Mouse (Mus musculus) forebrain, embryonic 10.5 days (tissue): Measurements from ENCODE around the gene Cldn10. TPM values are rescaled to one million over a fixed set of nuclear protein-coding genes. Genes with fewer than 3 reads are reported as not detected.
"Not testable (repeated sequence)": the region's sequence is repeated elsewhere in the genome, so short reads cannot be mapped to it uniquely, and the experiment has no call there.

Source experiments
- DNase-seq: peaks from one replicate; pipeline ENCODE4 v3.0.0-alpha.2; 2017; ENCODE audit warnings: low spot score; ENCODE audit errors: extremely low spot score
- H3K27ac ChIP-seq: fragments of 300-500 bp; sonication (generic); 2 replicates; pipeline ENCODE4 v1.5.1; 2016; ENCODE audit warnings: mild to moderate bottlenecking
- H3K27me3 ChIP-seq: fragments of 300-500 bp; sonication (generic); 2 replicates; pipeline ENCODE4 v1.6.1; 2016; ENCODE audit warnings: mild to moderate bottlenecking; ENCODE audit not compliant: poor library complexity, severe bottlenecking
- H3K36me3 ChIP-seq: fragments of 300-500 bp; sonication (generic); replicated peaks from 2 replicates; pipeline ENCODE4 v1.6.1; 2016; ENCODE audit warnings: mild to moderate bottlenecking, moderate library complexity
- H3K4me1 ChIP-seq: fragments of 300-500 bp; sonication (generic); 2 replicates; pipeline ENCODE4 v1.6.1; 2016
- H3K4me3 ChIP-seq: fragments of 300-500 bp; sonication (generic); 2 replicates; pipeline ENCODE4 v1.5.1; 2016; ENCODE audit warnings: mild to moderate bottlenecking, moderate library complexity
- H3K9me3 ChIP-seq: fragments of 300-500 bp; sonication (generic); 2 replicates; pipeline ENCODE4 v1.6.1; 2016; ENCODE audit warnings: mild to moderate bottlenecking, moderate library complexity
- WGBS: fragments of 180-500 bp; shearing (Covaris S2); methylation state at CpG from one replicate; pipeline ENCODE4 v1.1.7; 2016; 5-methylcytosine and 5-hydroxymethylcytosine counted together
- polyA plus RNA-seq: library from polyadenylated mRNA; unstranded; fragments of >200 nt; fragmentation: Nextera tagmentation; extraction: Ambion mirVana; gene quantifications from 2 replicates; pipeline ENCODE4 v1.2.1, GENCODE M21; 2016

Cldn10 gene
- 1.6 and 3.1 TPM in 2 replicates for polyA plus RNA-seq

DNA sequence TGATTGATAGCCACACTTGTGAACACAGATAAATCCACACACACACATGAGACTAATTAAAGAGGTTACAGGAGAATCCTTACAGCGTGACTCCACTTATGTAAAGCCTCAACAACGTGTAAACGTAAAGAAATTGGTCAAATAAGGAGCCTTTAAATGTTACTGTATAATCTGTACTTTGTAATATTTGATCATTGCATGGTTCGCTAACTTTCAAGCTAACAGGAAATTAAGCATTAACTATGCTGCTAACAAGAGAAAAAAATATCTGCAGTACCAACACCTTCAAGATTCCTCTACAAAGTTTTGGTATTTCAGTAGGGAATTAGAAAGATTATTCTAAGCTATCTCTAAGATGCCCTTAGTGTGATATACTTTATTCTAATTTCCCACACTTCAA lies at the start of gene Cldn10:
Gene Cldn10, plus strand, starts transcription at position 288 of the 400 bp plus-strand sequence.
- Histone ChIP-seq H3K9me3 (no peaks in the 10 kb centered on the region), H3K4me1 (peaks cover 20% of the 10 kb centered on the region), H3K27ac (no peak within 1 kb of the TSS), H3K36me3 (no peaks in the 10 kb centered on the region), H3K4me3 (no peak within 1 kb of the TSS), H3K27me3 (peaks cover 11% of the 10 kb centered on the region; the same call in 1 of the 2 replicates)
- DNase-seq: no peak
- WGBS: 88% methylated on average over 4 of the region's 4 CpGs

DNA sequence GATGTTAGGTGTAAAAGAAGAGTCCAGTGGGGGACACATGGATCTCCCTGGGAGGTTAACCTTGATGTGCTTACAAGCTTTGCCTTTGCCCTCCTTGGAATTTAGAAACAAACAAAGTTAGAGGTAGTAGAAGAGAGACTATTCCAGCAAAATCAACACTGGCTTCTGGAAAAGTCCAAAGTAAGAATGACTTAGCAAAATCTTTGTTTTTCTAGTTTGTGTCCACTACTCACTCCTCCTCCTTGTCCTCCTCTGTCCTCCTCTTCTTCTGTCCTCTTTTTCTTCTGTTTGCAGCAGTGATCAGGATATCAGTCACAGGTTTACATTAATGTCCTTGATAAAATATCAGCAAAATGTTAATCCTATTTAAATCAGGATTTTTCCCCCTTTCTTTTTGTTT lies 45.9 kb upstream of the Cldn10 start:
- Histone ChIP-seq H3K9me3 (peaks cover 13% of the 10 kb centered on the region), H3K4me3 (no peak overlapping the region)

DNA sequence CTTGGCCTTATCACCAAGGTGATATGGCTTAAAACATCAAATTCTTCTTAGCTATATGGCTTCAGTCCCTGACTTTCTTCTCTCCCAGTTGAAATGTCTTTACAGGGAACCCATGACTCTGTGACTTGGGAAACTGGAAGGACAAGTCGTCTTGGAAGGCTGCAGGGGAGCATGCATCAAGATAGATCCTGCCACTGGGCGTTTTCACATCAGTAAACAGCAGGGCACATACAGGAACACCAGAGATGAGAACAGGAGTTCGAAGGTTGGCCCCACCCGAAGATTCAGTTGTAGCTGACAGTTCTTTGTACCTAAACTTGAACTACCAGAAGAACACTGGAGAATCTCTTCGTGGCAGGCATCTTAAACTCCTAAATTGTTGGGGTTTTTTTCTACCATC lies 44.8 kb upstream of the Cldn10 start:
- no peak for DNase-seq
- Histone ChIP-seq H3K4me1 (peaks cover 12% of the 10 kb centered on the region), H3K27me3 (peaks cover 12% of the 10 kb centered on the region; the same call in 1 of the 2 replicates), H3K27ac (no peak overlapping the region), H3K36me3 (no peaks in the 10 kb centered on the region), H3K9me3 (peaks cover 16% of the 10 kb centered on the region), H3K4me3 (no peak overlapping the region)
- WGBS: 76% methylated on average over 5 of the region's 5 CpGs

More for the DNA sequence above, 45.9 kb upstream of the Cldn10 start:
- Histone ChIP-seq H3K4me1 (peaks cover 22% of the 10 kb centered on the region), H3K27ac (no peak overlapping the region), H3K27me3 (peaks cover 12% of the 10 kb centered on the region; the same call in 1 of the 2 replicates), H3K36me3 (no peaks in the 10 kb centered on the region)
- DNase-seq: no peak

DNA sequence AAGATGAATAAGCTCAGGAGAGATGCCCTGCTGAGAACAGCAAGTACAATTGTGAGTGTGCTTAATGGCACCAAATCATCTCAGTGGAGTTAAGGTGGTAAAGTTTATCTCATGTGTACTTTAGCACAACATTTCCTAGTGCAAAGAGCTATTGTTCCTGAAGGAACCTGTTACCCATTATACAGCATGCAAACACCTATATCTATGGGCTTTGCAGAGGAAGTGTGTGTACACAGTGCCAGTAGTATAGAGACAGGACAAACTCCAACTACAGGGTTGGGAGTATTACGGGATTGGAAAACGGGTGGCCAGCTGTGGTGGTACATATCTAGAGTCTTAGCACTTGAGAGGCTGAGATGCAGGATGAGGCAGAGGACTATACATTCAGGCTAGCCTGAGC lies 38.6 kb upstream of the Cldn10 start:
- whole genome bisulfite sequencing: 95% methylated on average over 2 of the region's 2 CpGs
- Histone ChIP-seq H3K27ac (no peak overlapping the region), H3K9me3 (peaks cover 5% of the 10 kb centered on the region; the same call in 1 of the 2 replicates), H3K4me1 (peaks cover 16% of the 10 kb centered on the region), H3K27me3 (peaks cover 9% of the 10 kb centered on the region; the same call in 1 of the 2 replicates), H3K4me3 (no peak overlapping the region), H3K36me3 (no peaks in the 10 kb centered on the region)
- no peak for DNase-seq

DNA sequence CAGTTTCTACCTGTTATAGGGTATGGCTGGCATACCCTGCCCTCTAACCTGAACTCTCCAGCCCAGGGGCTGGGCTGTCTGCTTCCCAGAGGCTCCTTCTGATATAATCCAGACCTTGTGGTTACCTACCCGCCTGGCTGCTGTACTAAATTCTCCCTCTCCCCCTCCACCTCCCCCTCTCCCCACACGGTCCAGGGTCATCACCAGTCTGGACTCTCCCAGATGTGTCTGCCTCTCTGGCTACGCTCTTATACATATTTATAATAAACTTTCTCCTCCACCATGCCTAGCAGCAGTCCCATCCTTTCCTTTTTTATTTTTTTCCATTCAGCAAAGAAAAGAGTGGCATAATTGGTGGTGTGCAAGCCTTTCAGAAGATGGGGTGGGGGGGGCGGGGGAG lies 38.0 kb upstream of the Cldn10 start:
- peaks cover 16% of the 10 kb centered on the region for H3K4me1 ChIP-seq
- no peak overlapping the region for H3K4me3 ChIP-seq
- no peak overlapping the region for H3K27ac ChIP-seq
- WGBS: 64% methylated on average over 4 of the region's 4 CpGs
- no peak for DNase-seq
- peaks cover 4% of the 10 kb centered on the region; the same call in 1 of the 2 replicates for H3K27me3 ChIP-seq
- peaks cover 5% of the 10 kb centered on the region; the same call in 1 of the 2 replicates for H3K9me3 ChIP-seq
- no peaks in the 10 kb centered on the region for H3K36me3 ChIP-seq

GRCm38 (mm10) chr14:118750505-118751192 lies 37.1 kb upstream of the Cldn10 start:
- H3K27ac ChIP-seq: no peak overlapping the region
- H3K9me3 ChIP-seq: peaks cover 5% of the 10 kb centered on the region; the same call in 1 of the 2 replicates
- H3K36me3 ChIP-seq: no peaks in the 10 kb centered on the region
- no peak overlapping the region for H3K4me3 ChIP-seq
- H3K4me1 ChIP-seq: peaks cover 16% of the 10 kb centered on the region
- H3K27me3 ChIP-seq: no peaks in the 10 kb centered on the region
- DNase-seq: no peak
- WGBS: 87% methylated on average over 6 of the region's 6 CpGs

- Histone ChIP-seq H3K36me3 (no peaks in the 10 kb centered on the region), H3K4me1 (peaks cover 16% of the 10 kb centered on the region), H3K27me3 (no peaks in the 10 kb centered on the region), H3K9me3 (peaks cover 5% of the 10 kb centered on the region; the same call in 1 of the 2 replicates), H3K27ac (no peak overlapping the region), H3K4me3 (no peak overlapping the region)
- WGBS: 78% methylated on average over 8 of the region's 8 CpGs
- DNase-seq: no peak
These were observed 36.4 kb upstream of the Cldn10 start for GRCm38 (mm10) chr14:118751193-118751753.

- WGBS: 89% methylated on average over 4 of the region's 4 CpGs
- Histone ChIP-seq H3K27me3 (no peaks in the 10 kb centered on the region), H3K4me3 (no peak overlapping the region), H3K36me3 (no peaks in the 10 kb centered on the region), H3K27ac (no peak overlapping the region), H3K9me3 (no peaks in the 10 kb centered on the region), H3K4me1 (peaks cover 3% of the 10 kb centered on the region; the same call in 1 of the 2 replicates)
- no peak for DNase-seq
These were observed 31.7 kb upstream of the Cldn10 start for GRCm38 (mm10) chr14:118756015-118756414.

GRCm38 (mm10) chr14:118756566-118756965 lies 31.1 kb upstream of the Cldn10 start:
- H3K36me3 ChIP-seq: no peaks in the 10 kb centered on the region
- 93% methylated on average over 3 of the region's 3 CpGs for WGBS
- H3K9me3 ChIP-seq: no peaks in the 10 kb centered on the region
- no peaks in the 10 kb centered on the region for H3K27me3 ChIP-seq
- no peak overlapping the region for H3K4me3 ChIP-seq
- no peak for DNase-seq
- H3K27ac ChIP-seq: no peak overlapping the region
- H3K4me1 ChIP-seq: no peaks in the 10 kb centered on the region

- not testable (repeated sequence) for H3K4me1 ChIP-seq, H3K36me3 ChIP-seq, H3K9me3 ChIP-seq, H3K27ac ChIP-seq, DNase-seq, H3K4me3 ChIP-seq
- peaks cover 11% of the 10 kb centered on the region for H3K27me3 ChIP-seq
- 96% methylated on average over 13 of the region's 13 CpGs for WGBS
These were observed 24.3 kb upstream of the Cldn10 start for GRCm38 (mm10) chr14:118763362-118763761.

GRCm38 (mm10) chr14:118763917-118764495 lies 23.7 kb upstream of the Cldn10 start:
- Histone ChIP-seq H3K36me3 (no peaks in the 10 kb centered on the region), H3K9me3 (no peaks in the 10 kb centered on the region), H3K27me3 (peaks cover 18% of the 10 kb centered on the region), H3K4me1 (no peaks in the 10 kb centered on the region), H3K27ac (no peak overlapping the region), H3K4me3 (no peak overlapping the region)
- DNase-seq: no peak
- WGBS: 92% methylated on average over 9 of the region's 9 CpGs

DNA sequence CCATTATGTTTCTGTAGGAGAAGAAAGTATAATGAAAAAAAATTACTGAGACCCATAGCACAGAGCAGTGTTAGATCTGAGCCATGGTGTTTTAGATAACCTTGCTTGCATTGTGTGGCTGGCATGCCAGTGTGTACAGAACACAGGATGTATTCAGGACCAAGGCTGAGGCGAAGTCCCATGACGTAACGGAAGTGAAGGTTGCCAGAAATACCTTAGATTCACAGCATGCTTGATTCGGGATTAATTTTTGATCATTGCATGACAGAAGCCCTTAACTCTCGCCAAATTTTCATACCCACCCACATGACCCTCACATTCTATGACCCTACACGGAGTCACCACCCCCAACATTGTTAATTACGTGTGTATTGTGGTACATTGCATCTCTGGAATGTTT lies 22.4 kb upstream of the Cldn10 start:
- WGBS: 86% methylated on average over 7 of the region's 7 CpGs
- no peaks in the 10 kb centered on the region for H3K9me3 ChIP-seq
- no peaks in the 10 kb centered on the region for H3K4me1 ChIP-seq
- no peak for DNase-seq
- H3K27me3 ChIP-seq: peaks cover 23% of the 10 kb centered on the region
- H3K4me3 ChIP-seq: no peak overlapping the region
- H3K36me3 ChIP-seq: no peaks in the 10 kb centered on the region
- no peak overlapping the region for H3K27ac ChIP-seq

DNA sequence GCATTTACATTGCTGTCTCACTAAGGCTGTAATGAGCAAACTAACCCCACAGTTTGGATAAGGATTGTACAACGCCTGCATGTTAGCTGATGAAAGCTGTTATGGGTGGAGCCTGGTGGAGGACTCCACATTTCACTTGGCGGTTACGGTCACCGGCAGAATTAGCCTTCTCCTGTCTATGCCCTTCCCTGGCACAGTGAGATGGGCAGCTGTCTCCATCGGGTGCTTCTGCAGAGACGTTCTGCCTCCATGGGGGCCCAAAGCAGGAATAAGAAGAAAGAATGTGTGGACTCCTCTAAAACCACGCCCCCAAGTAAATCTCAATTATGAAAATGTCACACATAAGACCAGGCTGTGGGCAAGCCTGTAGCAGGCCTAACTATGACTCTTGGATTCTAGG lies 21.8 kb upstream of the Cldn10 start:
- WGBS: 90% methylated on average over 7 of the region's 7 CpGs
- peaks cover 23% of the 10 kb centered on the region for H3K27me3 ChIP-seq
- no peaks in the 10 kb centered on the region for H3K9me3 ChIP-seq
- no peak for DNase-seq
- no peak overlapping the region for H3K27ac ChIP-seq
- H3K36me3 ChIP-seq: no peaks in the 10 kb centered on the region
- no peak overlapping the region for H3K4me3 ChIP-seq
- H3K4me1 ChIP-seq: no peaks in the 10 kb centered on the region
